Mouse (Mus musculus) stomach, postnatal 0 days (tissue): Measurements from ENCODE around the gene Gli1.
"Not testable (repeated sequence)": the region's sequence is repeated elsewhere in the genome, so short reads cannot be mapped to it uniquely, and the experiment has no call there.

Experiments used
- CTCF ChIP-seq: IDR thresholded peaks from 2 replicates; pipeline ENCODE4 v1.5.1; 2016; ENCODE audit warnings: antibody characterized with exemption, low read depth, mild to moderate bottlenecking, moderate library complexity
- EP300 ChIP-seq: optimal IDR thresholded peaks from 2 replicates; pipeline ENCODE3; 2016; ENCODE audit warnings: antibody characterized with exemption

DNA sequence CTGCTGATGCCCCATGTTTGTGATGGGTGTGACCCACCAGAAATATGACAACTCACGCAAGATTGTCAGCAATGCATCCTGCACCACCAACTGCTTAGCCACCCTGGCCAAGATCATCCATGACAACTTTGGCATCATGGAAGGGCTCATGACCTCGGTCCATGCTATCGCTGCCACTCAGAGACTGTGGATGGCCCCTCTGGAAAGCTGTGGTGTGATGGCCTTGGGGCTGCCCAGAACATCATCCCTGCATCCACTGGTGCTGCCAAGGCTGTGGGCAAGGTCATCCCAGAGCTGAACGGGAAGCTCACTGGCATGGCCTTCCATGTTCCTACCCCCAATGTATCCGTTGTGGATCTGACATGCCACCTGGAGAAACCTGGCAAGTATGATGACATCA lies 28.3 kb downstream of the Gli1 start:
- not testable (repeated sequence) for TF ChIP-seq CTCF, EP300
